In the genomic region with DNA sequence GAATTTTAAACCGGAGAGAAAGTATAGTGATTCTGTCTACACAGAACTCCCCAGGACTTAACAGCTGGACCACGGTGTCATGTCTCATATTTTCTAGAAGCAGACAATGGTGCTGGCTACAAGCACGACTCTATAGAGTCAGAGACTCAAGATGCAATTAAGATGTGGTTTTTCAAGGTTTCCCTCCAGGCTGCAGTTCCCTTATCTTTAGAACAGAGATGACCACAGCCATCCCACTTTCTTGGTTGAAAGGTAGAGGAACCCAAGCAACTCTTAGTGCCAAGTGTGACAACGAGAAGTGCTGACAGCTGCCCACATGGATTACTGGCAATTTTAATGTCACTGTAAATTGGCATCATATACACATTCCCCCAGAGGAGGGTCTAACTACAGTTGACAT, we compare ENCODE assay signal across 23 mouse cellular contexts.
"Had no signal": no experiment of that assay in that cellular context is flagged by ENCODE, and none has a peak within 500 bp of the region (broad histone marks: within the 10 kb centered on the region; RNA-seq: fewer than 3 reads in every experiment).

No protein-coding gene starts in this region.

- H3K9me3 ChIP-seq: limb, embryonic 12.5 days; limb, embryonic 15.5 days; megakaryocyte, embryonic 14.5 days; midbrain, embryonic 12.5 days; midbrain, embryonic 15.5 days; neural tube, embryonic 13.5 days; stomach, embryonic 15.5 days had no signal

- H3K4me3 ChIP-seq: limb, embryonic 12.5 days; limb, embryonic 15.5 days; midbrain, embryonic 12.5 days; midbrain, embryonic 15.5 days; myocyte; neural tube, embryonic 13.5 days; stomach, embryonic 15.5 days had no signal

- DNase-seq: kidney, adult 18-20 months; kidney, adult 9 months; kidney, postnatal 25 days; left cerebral cortex, postnatal 4 days; liver, postnatal 0 days; lung, embryonic 14.5 days; retina, postnatal 1 day; right cerebral cortex, postnatal 25 days; spleen, adult 18-20 months; thymus, postnatal 25 days had no signal

- ATAC-seq: liver, postnatal 0 days; lung, postnatal 0 days; midbrain, embryonic 15.5 days had no signal

- H3K4me2 ChIP-seq: limb, embryonic 12.5 days; limb, embryonic 15.5 days; liver, embryonic 11.5 days; lung, embryonic 14.5 days; midbrain, embryonic 12.5 days; midbrain, embryonic 15.5 days; neural tube, embryonic 13.5 days; stomach, embryonic 15.5 days had no signal

- H3K9ac ChIP-seq: limb, embryonic 12.5 days; limb, embryonic 15.5 days; liver, embryonic 14.5 days; liver, postnatal 0 days; lung, embryonic 14.5 days; midbrain, embryonic 12.5 days; midbrain, embryonic 15.5 days; neural tube, embryonic 13.5 days; stomach, embryonic 15.5 days had no signal

- H3K27ac ChIP-seq: kidney, postnatal 0 days; limb, embryonic 12.5 days; limb, embryonic 15.5 days; liver, embryonic 14.5 days; macrophage; midbrain, embryonic 12.5 days; midbrain, embryonic 15.5 days; neural tube, embryonic 13.5 days; stomach, embryonic 15.5 days had no signal

- H3K27me3 ChIP-seq: limb, embryonic 12.5 days; limb, embryonic 15.5 days; megakaryocyte, embryonic 14.5 days; midbrain, embryonic 12.5 days; midbrain, embryonic 15.5 days; neural tube, embryonic 13.5 days; stomach, embryonic 15.5 days had no signal

- H3K4me1 ChIP-seq: limb, embryonic 15.5 days; midbrain, embryonic 12.5 days; stomach, embryonic 15.5 days had no signal
